Mouse (Mus musculus) spleen, adult 2 months (tissue): ENCODE measurements around the gene Acadl. TPM values are rescaled to one million over a fixed set of nuclear protein-coding genes. Genes with fewer than 3 reads are reported as not detected.
A peak's percentile ranks its signal among the peaks of the same experiment; 100 is the strongest.

Experiments
- DNase-seq, 2 experiments: peaks; one replicate each; pipeline versions ENCODE4 v3.0.0 to v3.0.0-alpha.2; 2012 to 2021; ENCODE audit warnings: low spot score in 2 of 2, low read depth in 1 of 2
- H3K27ac ChIP-seq: fragments of 200-500 bp; 2 replicates; pipeline ENCODE4 v1.5.1; 2012; ENCODE audit warnings: low read length, inconsistent platforms; ENCODE audit not compliant: insufficient read depth
- H3K27me3 ChIP-seq: fragments of 200-500 bp; 2 replicates; pipeline ENCODE4 v1.6.1; 2012; ENCODE audit warnings: mild to moderate bottlenecking, moderate library complexity, low read length, inconsistent platforms; ENCODE audit not compliant: control insufficient read depth, insufficient read depth
- H3K36me3 ChIP-seq: fragments of 200-500 bp; 2 replicates; pipeline ENCODE4 v1.6.1; 2012; ENCODE audit warnings: mild to moderate bottlenecking, low read length, inconsistent platforms; ENCODE audit not compliant: control insufficient read depth, insufficient read depth
- H3K4me1 ChIP-seq: fragments of 200-500 bp; 2 replicates; pipeline ENCODE4 v1.6.1; 2011; ENCODE audit warnings: inconsistent platforms; ENCODE audit not compliant: control insufficient read depth, insufficient read depth, insufficient read length
- H3K4me3 ChIP-seq: fragments of 200-500 bp; 2 replicates; pipeline ENCODE4 v1.5.1; 2011; ENCODE audit warnings: mild to moderate bottlenecking, inconsistent platforms; ENCODE audit not compliant: insufficient read depth, insufficient read length; ENCODE audit errors: extremely low read depth
- CTCF ChIP-seq: fragments of 200-500 bp; IDR thresholded peaks from 2 replicates; pipeline ENCODE4 v1.5.1; 2011; ENCODE audit warnings: mild to moderate bottlenecking, inconsistent platforms; ENCODE audit not compliant: insufficient read depth, insufficient read length, insufficient replicate concordance; ENCODE audit errors: extremely low read depth
- POLR2A ChIP-seq: fragments of 200-500 bp; IDR thresholded peaks from 2 replicates; pipeline ENCODE4 v1.6.1; 2011; ENCODE audit warnings: low read depth, low read length, inconsistent platforms
- WGBS: fragments of 180-500 bp; shearing (Covaris S2); methylation state at CpG from one replicate; pipeline ENCODE4 v1.1.7; 2018; 5-methylcytosine and 5-hydroxymethylcytosine counted together
- polyA plus RNA-seq: library from polyadenylated mRNA; depleted of rRNA; stranded (reverse); fragments of >200 nt; gene quantifications from 2 replicates; pipeline ENCODE4 v1.2.3, GENCODE M21; 2012

The Acadl gene
- polyA plus RNA-seq, 1 experiment, result 11.4 TPM

DNA sequence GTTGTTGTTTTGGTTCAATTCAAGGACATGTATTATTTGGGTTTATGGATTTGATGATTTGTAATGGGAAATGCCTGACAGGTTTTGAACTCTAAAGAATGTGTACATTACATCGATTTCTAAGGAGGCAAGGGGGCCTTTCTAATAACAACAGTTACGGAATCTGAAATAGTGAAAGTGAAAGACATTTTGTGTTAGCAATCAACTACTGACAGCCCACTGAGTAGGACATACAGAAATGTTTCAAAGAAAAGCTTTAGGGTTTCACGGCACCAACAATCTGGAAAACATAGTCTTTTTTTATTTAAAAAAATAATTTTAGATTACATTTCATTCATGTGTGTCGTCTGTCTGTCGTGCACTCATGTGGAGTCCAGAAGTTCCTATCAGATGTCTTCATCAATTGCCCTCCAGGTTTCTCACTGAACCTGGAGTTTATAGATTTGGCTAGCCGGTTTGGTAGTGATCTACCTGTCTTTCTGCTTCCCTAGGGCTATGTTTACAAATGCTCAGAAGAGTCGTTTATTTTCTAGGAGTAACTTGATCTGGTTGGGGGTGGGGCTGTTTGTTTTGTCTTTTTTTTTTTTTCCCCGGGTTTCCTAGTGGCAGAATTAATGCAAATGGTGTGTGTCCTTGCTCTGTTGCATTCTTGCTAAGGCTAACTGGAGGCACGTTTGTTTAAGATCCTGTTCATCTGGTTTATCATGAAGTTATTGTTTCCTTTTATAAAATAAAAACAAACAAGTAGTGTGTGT, 841 bp upstream of the Acadl start:
- DNase-seq, result no peak
- Histone ChIP-seq H3K4me3 (peak overlapping the region; percentile 45; the same call in 1 of the 2 replicates), H3K27ac (no peak overlapping the region), H3K36me3 (no peaks in the 10 kb centered on the region), H3K4me1 (peaks cover 5% of the 10 kb centered on the region), H3K27me3 (no peaks in the 10 kb centered on the region)
- 2% methylated on average over 9 of the region's 9 CpGs for WGBS
- TF ChIP-seq CTCF, result no peak
- no peak for TF ChIP-seq POLR2A

DNA sequence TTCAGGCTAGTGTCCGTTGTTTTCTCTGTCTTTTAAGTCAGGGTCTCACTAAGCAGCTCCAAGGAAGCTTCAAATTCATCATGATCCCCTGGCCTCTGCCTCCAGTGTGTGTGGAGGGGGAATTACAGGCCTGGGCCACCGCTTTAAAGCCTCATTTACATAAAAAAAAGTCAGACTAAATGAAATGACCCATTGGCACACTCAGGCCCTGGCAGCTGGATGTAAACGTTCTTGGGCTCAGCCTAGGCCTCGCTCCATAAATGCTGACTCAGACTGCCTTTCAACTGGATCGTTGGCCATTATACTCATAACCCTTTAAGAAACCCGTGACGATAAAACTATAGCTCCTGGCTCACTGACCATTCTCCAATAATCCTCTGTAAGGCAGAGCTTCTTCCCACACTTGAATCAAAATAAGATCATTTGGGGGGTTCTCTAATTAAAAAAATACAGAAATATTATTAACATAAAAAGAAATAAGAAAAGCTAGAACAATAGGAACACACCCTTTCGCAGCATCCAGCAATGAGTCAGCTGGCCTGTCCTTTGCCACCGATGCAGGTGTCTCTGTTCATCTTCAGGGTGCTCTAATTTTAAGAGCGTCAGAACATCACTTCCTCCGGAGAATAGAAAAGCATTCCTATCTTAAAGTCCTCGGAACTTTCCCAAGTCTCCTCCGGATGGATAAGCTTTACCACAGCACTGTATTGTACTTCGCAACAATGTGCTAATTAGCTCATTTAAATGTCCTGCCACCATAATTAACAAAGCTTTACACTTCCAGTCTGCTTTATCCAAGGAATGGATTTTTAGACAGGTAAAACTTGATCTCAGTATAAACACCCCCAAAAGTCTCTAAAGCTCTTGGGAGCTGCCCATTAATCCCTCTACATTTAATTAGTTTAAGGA, 1.1 kb downstream of the Acadl start:
- TF ChIP-seq CTCF (no peak), POLR2A (no peak)
- Histone ChIP-seq H3K27ac (no peak overlapping the region), H3K36me3 (peaks cover 8% of the 10 kb centered on the region), H3K4me1 (peaks cover 5% of the 10 kb centered on the region), H3K27me3 (no peaks in the 10 kb centered on the region), H3K4me3 (peak overlapping the region; percentile 70)
- DNase-seq, result no peak
- WGBS, result 37% methylated on average over 14 of the region's 14 CpGs

DNA sequence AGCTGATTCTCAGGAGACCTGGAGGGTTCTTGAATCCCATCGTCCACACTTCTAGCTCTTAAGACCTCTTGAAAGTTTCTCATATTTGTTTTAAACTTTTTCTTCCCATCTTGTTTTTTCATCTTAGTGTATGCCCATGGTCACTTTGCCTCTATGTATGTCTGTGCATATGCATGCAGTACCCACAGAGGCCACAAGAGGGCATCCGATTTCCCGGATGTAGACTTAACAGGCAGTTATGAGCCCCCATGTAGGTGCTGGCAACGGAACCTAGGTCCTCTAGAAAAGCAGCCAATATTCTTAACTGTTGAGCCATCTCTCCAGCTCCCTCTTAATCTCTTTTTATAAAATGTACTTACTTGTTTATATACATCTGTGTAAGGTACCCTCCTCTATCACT, 15.6 kb downstream of the Acadl start:
- H3K4me3 ChIP-seq, result no peak overlapping the region
- TF ChIP-seq CTCF (peak; percentile 18; the same call in 1 of the 2 replicates), POLR2A (no peak)
- 96% methylated on average over 4 of the region's 4 CpGs for WGBS

DNA sequence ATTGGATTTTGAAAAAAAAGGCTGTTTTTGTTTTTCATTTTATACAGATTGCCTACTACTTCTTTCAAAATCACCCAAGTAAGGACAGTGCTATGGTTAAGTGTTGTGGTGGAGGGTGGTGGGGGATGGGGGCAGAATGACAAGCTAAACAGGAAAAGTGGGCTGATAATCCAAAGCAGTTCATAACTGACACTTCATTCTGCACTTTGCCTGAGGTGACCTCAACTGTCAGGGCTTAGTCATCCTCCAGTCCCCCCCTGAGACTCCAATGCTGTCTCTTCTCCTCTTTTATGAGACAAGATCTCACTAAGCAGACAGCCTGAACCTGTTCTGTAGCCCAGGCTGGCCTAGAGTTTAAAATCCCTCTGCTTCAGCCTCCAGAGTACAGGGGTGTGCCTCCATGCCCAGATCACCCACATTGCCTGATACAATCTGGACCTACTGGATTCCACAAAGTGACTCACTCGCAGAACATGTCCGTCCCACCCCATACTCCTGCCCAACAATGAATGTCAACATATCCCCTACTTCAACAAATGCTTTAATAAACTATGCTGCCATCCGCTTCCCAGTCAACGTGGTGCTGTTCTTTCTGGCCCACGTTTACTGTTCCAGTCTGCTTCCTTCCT, 17.3 kb downstream of the Acadl start:
- DNase-seq, result no peak
- Histone ChIP-seq H3K27me3 (no peaks in the 10 kb centered on the region), H3K36me3 (peaks cover 35% of the 10 kb centered on the region), H3K27ac (no peak overlapping the region), H3K4me3 (no peak overlapping the region), H3K4me1 (no peaks in the 10 kb centered on the region)
- 81% methylated on average over 5 of the region's 5 CpGs for WGBS
- TF ChIP-seq POLR2A, result no peak
- no peak for TF ChIP-seq CTCF

More for the DNA sequence above, 15.6 kb downstream of the Acadl start:
- Histone ChIP-seq H3K4me1 (no peaks in the 10 kb centered on the region), H3K36me3 (peaks cover 35% of the 10 kb centered on the region), H3K27ac (no peak overlapping the region), H3K27me3 (no peaks in the 10 kb centered on the region)
- DNase-seq, result no peak

DNA sequence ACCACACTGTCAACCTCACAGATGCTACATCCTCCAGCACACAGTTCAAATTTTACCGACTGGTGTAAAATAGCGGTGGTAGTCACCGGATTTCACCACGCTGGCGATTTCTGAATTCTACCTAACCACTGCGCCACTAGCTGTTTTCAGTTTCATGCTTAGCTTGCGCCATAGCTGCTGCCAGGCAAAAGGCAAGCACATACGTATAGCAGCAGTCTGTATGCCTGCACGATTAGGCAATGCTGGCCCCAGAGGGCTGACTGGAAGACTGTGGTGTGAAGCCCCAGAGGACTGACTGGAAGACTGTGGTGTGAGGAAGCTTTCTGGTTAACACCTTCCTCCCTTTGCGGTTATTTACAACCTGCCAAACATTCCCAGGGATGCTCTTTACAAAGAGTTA, 21.1 kb downstream of the Acadl start:
- no peak for DNase-seq
- H3K36me3 ChIP-seq, result peaks cover 25% of the 10 kb centered on the region
- H3K27ac ChIP-seq, result no peak overlapping the region
- H3K27me3 ChIP-seq, result no peaks in the 10 kb centered on the region
- WGBS, result 76% methylated on average over 10 of the region's 10 CpGs
- H3K4me3 ChIP-seq, result no peak overlapping the region
- TF ChIP-seq CTCF (no peak), POLR2A (no peak)
- no peaks in the 10 kb centered on the region for H3K4me1 ChIP-seq

DNA sequence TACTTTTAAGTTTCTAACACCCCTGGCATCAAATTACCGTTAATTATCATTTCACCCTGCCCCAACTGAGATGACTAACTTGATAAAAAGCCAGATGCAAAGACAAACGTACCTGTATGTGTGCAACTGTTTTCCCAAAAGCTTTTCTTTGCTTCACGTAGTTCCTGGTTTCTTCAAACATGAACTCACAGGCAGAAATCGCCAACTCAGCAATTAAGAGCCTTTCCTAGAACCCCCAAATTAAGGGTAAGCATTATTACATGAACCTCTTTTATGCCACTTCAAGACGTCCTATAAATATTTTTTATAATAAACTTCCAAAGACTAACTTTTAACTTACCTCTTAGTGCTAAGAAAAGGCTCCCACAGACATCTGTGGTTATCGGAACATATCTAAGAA, 21.6 kb downstream of the Acadl start:
- TF ChIP-seq POLR2A (no peak), CTCF (no peak)
- WGBS, result 78% methylated on average over 6 of the region's 6 CpGs
- Histone ChIP-seq H3K4me1 (no peaks in the 10 kb centered on the region), H3K27me3 (no peaks in the 10 kb centered on the region), H3K4me3 (no peak overlapping the region), H3K27ac (no peak overlapping the region), H3K36me3 (peaks cover 24% of the 10 kb centered on the region)
- DNase-seq, result no peak
